Mouse (Mus musculus) gastrocnemius, adult 8-10 months (tissue): ENCODE results near the gene Mrm1. TPM values are rescaled to one million over a fixed set of nuclear protein-coding genes. Genes with fewer than 3 reads are reported as not detected.

Source experiments
- DNase-seq, 2 experiments: peaks; one replicate each; pipeline ENCODE4 v3.0.0; 2022; ENCODE audit warnings: low spot score in 2 of 2
- total RNA-seq, 4 experiments: library from RNA; stranded (reverse); gene quantifications; 2 replicates each; pipeline ENCODE4 v1.2.4; 2022

The Mrm1 gene
- total RNA-seq, 4 experiments from 2014 or later = 4.5 to 11.4 (median 8.4) TPM

DNA sequence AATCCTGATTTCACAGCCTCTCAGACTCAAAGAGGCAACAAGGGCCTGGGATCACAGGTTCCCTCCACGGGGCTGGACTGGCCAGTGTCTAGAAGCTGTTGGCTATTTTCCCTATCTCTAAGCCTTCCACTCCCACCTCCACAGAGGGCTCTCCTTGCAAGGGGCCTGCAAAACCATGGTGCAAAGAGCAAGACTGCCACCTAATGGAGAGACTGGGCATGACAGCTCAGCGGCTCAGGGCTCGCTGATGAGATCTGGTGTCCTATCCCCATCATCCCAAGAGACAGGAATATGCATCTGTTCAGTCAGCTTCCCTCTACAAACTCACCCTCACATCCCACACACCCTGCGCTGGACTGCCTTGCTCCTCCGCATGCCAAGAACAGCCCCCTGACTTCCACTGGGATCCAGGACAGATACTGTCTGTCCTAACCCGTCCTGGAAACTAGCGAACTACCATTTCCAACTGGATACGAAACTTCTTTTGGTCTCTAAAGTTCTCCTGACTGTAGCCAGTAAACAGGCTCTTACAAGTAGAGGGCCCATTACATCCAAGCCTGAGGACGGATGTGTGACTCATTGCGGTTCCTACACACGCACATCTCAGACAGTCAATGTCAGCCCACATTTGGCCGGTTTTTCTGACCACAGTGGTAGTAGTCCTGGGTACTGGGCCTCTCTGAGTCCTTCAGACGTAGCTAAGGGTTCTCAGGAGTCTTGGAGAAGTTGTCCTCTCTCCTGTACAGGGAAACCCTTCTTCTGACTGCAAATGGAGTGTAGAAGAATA lies 5.4 kb downstream of the Mrm1 start:
- DNase-seq = peak; percentile 51 to 57

DNA sequence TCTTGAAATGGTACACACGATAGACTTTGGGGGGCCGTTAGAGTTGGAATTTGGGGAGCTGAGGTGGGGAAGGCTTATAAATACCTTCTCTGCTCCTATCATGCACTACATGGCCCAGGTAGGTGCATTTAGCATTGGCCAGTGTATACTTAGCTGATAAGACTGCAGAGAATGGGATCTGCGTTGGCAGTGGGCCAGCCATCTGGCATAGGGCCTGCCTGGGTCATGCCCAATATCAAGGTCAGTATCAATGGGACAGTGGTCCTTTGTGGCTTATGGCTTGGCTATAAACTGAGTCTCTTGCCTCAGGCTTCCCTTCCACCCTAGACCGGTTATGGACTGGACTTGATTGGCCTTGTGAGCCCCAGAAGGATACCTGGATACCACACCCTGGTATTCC lies 14.9 kb downstream of the Mrm1 start:
- no peak for DNase-seq

DNA sequence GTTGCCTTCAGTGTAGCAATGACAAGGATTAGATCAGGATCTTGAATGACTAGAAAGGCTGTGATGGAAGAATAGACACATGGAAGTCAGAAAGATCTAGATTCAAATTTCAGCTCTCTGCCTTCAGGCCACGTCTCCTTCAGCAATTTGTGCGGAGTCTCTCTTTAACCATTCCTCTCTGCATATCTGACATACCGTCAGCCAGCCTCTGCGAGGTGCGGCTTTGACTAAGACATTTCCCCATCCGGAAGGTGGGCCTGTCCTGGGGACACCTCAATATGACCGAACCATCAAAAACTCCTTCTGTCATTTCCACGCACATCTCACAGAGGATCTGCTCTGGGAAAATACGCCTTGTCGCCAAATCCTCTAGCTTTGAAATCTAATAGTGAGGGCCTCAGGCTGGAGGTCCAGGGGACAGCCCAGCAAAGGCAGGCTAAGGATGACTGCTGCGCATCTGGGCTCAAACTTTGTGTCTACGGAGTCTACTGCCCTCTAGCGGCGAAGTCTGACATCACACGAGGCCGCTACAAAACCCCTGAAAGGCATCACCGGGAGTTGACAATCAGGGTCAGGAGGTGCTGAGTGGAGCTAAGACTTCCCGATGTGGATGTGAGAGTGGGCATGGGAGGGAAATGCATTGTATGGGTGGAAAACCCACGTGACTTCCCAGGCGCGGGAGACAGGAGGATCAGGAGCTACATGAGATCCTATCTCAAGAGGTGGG lies 21.5 kb downstream of the Mrm1 start:
- DNase-seq = no peak

DNA sequence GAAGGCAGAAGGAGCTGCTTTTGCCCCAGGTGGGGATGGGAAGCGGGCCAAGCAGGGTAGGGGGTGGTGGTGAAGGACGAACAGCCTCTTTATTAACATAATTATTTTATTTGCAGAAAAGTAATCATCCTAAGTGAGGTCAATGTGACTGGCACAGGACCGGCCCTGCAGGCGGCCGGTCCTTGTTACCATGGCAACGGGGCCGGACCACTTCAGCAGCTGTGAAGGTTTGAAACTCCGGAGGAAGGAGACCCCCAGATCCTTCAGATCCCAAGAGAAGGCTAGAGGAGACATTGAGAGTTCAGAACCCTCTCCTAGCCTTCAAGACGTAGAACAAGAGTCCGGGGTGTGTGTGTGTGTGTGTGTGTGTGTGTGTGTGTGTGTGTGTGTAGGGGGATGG lies 22.3 kb downstream of the Mrm1 start:
- no peak for DNase-seq

GRCm38 (mm10) chr11:84794496-84795113 lies 24.7 kb downstream of the Mrm1 start:
- DNase-seq = peak in 1 of 2 experiments; percentile 20

GRCm38 (mm10) chr11:84793545-84793944 lies 25.8 kb downstream of the Mrm1 start:
- no peak for DNase-seq

- DNase-seq = no peak
These were observed 28.9 kb downstream of the Mrm1 start for GRCm38 (mm10) chr11:84790383-84790782.

- DNase-seq = no peak
These were observed 39.0 kb downstream of the Mrm1 start for GRCm38 (mm10) chr11:84780143-84780870.

DNA sequence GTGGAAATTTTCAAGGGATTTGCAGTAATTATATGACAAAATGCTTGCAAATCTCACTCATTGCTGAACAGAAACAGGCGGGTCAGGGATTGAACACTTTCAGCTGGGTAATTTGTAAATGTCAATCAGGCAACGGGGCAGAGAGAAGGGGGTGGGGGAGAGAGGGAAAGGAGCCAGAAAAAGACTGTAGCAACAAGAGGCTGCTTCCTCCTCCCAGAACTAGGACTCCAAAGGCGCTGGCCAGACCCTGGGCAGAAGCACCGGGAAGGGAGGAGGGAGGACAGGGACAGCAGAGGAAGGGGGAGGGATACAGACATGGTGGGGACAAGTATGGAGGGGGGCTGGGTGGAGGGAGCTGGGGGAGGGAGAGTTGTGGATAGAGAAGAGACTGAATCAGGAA lies 43.8 kb downstream of the Mrm1 start:
- no peak for DNase-seq

DNA sequence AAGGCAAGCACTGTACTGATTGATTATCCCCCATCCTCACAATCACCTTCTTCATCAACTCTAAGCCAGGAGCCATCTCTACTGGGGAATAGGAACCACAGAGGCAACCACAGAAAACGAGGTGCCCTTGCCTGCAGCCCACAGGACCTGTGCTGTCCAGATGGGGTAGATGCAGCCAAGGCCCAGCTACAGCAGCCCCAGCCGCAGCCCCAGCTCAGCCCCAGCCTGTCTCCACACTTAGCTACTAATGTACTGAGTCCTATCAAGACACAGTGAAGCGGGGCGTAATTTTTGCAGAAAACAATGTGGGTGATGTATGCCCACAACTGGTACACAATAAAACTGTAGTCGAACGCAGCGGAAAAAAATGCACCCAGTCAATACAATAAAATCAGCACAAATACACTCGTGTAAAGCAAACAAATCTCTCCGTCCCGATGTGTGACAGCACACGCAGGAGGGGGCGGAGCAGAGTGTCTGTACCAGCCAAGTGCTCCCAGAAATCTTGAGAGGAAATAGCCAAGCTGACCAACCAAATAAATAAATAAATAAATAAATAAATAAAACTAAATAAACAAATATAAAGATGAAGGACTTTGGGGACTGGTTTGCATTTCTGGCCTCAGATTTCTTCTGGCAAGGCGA lies 44.3 kb downstream of the Mrm1 start:
- no peak for DNase-seq

DNA sequence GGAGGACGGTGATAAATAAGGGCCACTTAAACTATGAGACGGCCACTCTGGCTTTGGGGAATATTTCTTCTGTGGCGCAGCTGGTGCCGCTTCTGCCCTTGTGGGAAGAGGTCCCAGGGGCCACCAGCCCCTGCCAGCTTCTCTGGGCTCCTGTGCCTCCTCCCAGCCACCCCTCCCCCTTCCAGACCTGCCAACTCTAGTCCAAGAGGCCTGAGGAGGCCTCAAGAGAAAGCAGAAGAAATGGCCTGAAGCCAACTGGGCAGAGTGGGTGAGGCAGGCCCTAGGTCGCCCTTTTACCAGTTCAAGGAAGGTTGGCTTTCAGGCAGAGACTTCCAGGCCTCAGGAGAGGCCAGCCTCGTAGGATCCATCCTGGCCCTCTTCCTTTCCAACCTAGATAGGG lies 51.4 kb downstream of the Mrm1 start:
- no peak for DNase-seq

- DNase-seq = no peak
These were observed 54.2 kb downstream of the Mrm1 start for GRCm38 (mm10) chr11:84765125-84765524.

GRCm38 (mm10) chr11:84764527-84764961 lies 54.8 kb downstream of the Mrm1 start:
- DNase-seq = no peak

DNA sequence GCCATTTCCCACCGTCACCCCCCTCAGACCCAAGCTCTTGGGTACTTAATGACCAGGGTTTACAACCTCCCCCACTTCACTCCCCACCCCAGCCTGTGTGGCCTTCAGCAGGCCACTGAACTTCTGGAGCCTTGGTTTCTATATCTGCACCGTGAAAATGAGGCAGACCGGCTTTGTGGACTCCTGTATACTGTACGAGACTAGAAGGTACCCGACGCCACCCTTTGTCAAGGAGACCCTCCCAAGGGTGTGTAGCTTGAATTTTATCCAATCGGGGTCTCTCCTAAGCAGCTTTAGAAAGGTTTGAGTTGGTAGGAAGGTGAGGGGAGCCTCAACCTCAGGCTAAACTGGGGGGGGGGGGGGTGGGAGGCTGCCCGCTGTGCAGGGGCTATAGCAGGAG lies 55.2 kb downstream of the Mrm1 start:
- no peak for DNase-seq

Other genes starting within 250 kb of the Mrm1 start
- gene Dhrs11, start 9.5 kb upstream of the Mrm1 start, total RNA-seq = 10 to 100 TPM; 21.8 to 33.6 (median 26.3) TPM
- 10 to 100 TPM; 31.1 to 45.3 (median 33.5) TPM for gene Ggnbp2, start 51.3 kb upstream of the Mrm1 start, total RNA-seq
- 1 to 10 TPM; 1.2 to 1.9 (median 1.6) TPM for gene Myo19, start 60.6 kb upstream of the Mrm1 start, total RNA-seq
- gene Pigw, start 60.8 kb upstream of the Mrm1 start, total RNA-seq = 1 to 10 TPM; 6.0 to 6.9 (median 6.2) TPM
- 10 to 100 TPM; 12.3 to 17.5 (median 14.7) TPM for gene Znhit3, start 96.9 kb upstream of the Mrm1 start, total RNA-seq
- 1 to 10 TPM; 3.4 to 8.8 (median 7.0) TPM for gene Car4, start 138.3 kb upstream of the Mrm1 start, total RNA-seq